Mouse (Mus musculus) CD4-positive naive resting alpha-beta T cell, adult 57 days (primary cell): ENCODE results near the gene Usp25. TPM values are rescaled to one million over a fixed set of nuclear protein-coding genes. Genes with fewer than 3 reads are reported as not detected.

Experiments used
- total RNA-seq: library from RNA; stranded (reverse); gene quantifications from one replicate; pipeline ENCODE4 v1.2.4, GENCODE M21; 2023

Gene Usp25
- total RNA-seq = 110 TPM

DNA sequence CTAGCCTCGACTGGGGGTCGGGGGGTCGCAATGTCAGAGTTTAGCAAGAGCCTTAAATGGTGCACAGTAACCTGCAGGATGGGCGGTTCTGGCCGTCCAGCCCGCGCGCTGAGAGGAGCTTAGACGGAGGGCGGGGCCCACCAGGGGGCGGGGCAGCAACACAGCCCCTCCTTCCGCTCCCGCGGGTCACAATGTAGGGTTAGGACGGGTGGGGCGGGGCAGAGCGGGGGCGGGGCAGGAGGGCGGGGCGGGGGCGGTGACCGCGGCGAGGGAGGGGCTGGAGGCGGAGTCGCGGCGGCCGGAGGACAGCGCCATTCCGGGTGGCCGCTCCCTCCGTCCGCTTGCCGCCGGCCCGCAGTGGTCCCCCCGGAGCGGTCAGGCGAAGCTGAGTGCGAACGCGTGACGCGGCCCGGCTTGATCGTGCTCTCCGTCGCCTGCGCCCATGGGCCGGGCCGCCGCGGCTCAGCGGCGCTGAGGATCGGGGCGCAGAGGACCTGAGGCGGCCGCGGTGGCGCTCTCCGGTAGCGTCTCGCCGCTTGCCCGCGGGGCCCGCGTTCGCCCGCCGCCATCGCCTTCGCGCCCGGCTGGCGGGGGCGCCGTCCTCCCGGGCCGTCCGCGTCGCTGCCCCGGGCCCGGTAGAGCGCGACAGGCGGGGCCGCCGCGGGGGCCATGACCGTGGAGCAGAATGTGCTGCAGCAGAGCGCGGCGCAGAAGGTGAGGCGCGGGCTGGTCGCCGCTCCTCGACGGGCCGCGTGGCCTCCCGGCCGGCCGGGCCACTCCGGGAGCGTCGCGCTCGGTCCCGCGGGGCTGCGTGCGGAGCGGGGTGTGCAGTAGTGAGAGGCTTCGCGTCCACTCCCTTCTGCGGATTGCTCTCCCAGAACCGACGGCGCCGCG, at the start of gene Usp25:
Gene Usp25 (plus strand): TSS at position 280 of the 894 bp plus-strand sequence.

